Mouse (Mus musculus) megakaryocyte, embryonic 14.5 days (primary cell): Measurements from ENCODE around the gene Stard13.

Source experiments
- FLI1 ChIP-seq: IDR thresholded peaks from 2 replicates; pipeline ENCODE4 v1.6.1; 2012; ENCODE audit warnings: low read length, inconsistent platforms, mixed read lengths
- GATA1 ChIP-seq: IDR thresholded peaks from 3 replicates; pipeline ENCODE4 v1.6.1; 2012; ENCODE audit warnings: mixed read lengths, low read length, inconsistent platforms, borderline replicate concordance

GRCm38 (mm10) chr5:151129762-151130161, 103.9 kb downstream of the Stard13 start:
- TF ChIP-seq GATA1 (no peak), FLI1 (no peak)
